Mouse (Mus musculus): ENCODE data around the gene Zcchc4. TPM values are rescaled to one million over a fixed set of nuclear protein-coding genes. Genes with fewer than 3 reads are reported as not detected.
A peak's percentile ranks its signal among the peaks of the same experiment; 100 is the strongest.
"Not testable (repeated sequence)": the region's sequence is repeated elsewhere in the genome, so short reads cannot be mapped to it uniquely, and the experiment has no call there.

The Zcchc4 gene
- polyA plus RNA-seq, 1 experiment from 2014 or later: 14.6 TPM

DNA sequence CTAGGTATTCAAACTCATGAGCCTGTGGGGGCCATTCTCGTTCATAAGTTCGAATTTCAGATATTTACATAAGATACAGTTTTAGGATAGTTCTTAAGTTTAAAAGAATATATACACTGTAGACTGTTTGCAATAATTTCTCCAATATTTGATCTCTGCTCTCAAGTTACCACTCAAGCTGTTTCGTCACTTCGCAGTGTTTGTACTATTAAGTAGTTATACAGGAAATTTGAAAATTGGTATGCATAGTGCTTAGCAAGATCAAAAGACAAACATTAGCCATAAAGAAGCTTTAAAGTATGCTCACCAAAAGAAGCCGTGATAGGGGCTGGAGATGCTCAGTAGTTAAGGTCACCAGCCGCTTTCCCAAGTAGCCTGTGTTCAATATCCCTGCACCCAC lies 19.2 kb upstream of the Zcchc4 start:
- Histone ChIP-seq H3K4me3 (no peak overlapping the region), H3K9ac (no peak overlapping the region), H3K9me3 (no peaks in the 10 kb centered on the region), H3K27me3 (no peaks in the 10 kb centered on the region), H3K4me2 (no peak overlapping the region), H3K27ac (no peak overlapping the region), H3K36me3 (peaks cover 31% of the 10 kb centered on the region), H3K4me1 (no peaks in the 10 kb centered on the region)
- WGBS: 85% methylated on average over 6 of the region's 6 CpGs
- ATAC-seq (ENCODE audit: insufficient number of reproducible peaks, low FRiP score, low TSS enrichment, low read depth): no peak

DNA sequence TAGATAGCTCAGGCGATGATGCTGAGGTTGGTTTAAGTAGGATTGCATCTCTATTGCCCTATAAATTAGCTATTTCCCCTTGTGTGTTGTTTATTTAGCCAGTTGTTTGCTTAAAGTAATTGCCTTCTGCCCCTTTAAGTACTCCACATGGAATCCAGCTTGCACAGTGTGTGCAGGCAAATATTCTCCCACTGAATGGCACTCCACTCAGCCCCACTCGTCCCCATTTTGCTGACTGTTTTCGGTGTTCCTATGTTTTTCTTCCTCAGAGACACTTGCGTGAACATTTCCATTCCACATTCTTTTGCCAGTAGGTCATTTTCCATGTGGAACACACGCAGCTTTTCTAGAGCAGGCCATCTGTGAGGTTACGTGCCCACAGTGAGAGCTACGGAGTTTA lies 12.6 kb upstream of the Zcchc4 start:
- Histone ChIP-seq H3K27me3 (no peaks in the 10 kb centered on the region), H3K4me1 (no peaks in the 10 kb centered on the region), H3K27ac (no peak overlapping the region), H3K4me3 (no peak overlapping the region), H3K9ac (no peak overlapping the region), H3K9me3 (no peaks in the 10 kb centered on the region), H3K36me3 (peaks cover 36% of the 10 kb centered on the region), H3K4me2 (no peak overlapping the region)
- no peak for ATAC-seq (ENCODE audit: insufficient number of reproducible peaks, low FRiP score, low TSS enrichment, low read depth)
- WGBS: 53% methylated on average over 7 of the region's 7 CpGs

GRCm38 (mm10) chr5:52774267-52774666 lies 942 bp upstream of the Zcchc4 start:
- H3K4me1 ChIP-seq: no peaks in the 10 kb centered on the region
- no peak overlapping the region for H3K9ac ChIP-seq
- H3K4me2 ChIP-seq: no peak overlapping the region
- WGBS: 83% methylated on average over 5 of the region's 5 CpGs
- H3K4me3 ChIP-seq: no peak overlapping the region
- no peaks in the 10 kb centered on the region for H3K27me3 ChIP-seq
- no peak for ATAC-seq (ENCODE audit: insufficient number of reproducible peaks, low FRiP score, low TSS enrichment, low read depth)
- H3K9me3 ChIP-seq: no peaks in the 10 kb centered on the region
- peaks cover 3% of the 10 kb centered on the region for H3K36me3 ChIP-seq
- H3K27ac ChIP-seq: no peak overlapping the region

- H3K27me3 ChIP-seq, H3K36me3 ChIP-seq, H3K4me2 ChIP-seq, H3K4me1 ChIP-seq, H3K9me3 ChIP-seq, H3K27ac ChIP-seq, H3K4me3 ChIP-seq, H3K9ac ChIP-seq: not testable (repeated sequence)
- WGBS: 85% methylated on average over 8 of the region's 8 CpGs
- ATAC-seq (ENCODE audit: insufficient number of reproducible peaks, low FRiP score, low TSS enrichment, low read depth): 0 out of 2 replicates have a peak, but pooled peaks have one; percentile 35
Measured at GRCm38 (mm10) chr5:52776466-52777354, 1.5 kb downstream of the Zcchc4 start.

- Histone ChIP-seq H3K4me1 (no peaks in the 10 kb centered on the region), H3K4me2 (peak overlapping the region; percentile 55), H3K4me3 (peak overlapping the region; percentile 90), H3K27ac (peak overlapping the region; percentile 81), H3K27me3 (no peaks in the 10 kb centered on the region), H3K36me3 (peaks cover 18% of the 10 kb centered on the region), H3K9me3 (no peaks in the 10 kb centered on the region), H3K9ac (peak overlapping the region; percentile 75)
- peak; percentile 91 for ATAC-seq (ENCODE audit: insufficient number of reproducible peaks, low FRiP score, low TSS enrichment, low read depth)
- 4% methylated on average over 37 of the region's 37 CpGs for WGBS
Measured at GRCm38 (mm10) chr5:52782523-52783250, 7.5 kb downstream of the Zcchc4 start.

DNA sequence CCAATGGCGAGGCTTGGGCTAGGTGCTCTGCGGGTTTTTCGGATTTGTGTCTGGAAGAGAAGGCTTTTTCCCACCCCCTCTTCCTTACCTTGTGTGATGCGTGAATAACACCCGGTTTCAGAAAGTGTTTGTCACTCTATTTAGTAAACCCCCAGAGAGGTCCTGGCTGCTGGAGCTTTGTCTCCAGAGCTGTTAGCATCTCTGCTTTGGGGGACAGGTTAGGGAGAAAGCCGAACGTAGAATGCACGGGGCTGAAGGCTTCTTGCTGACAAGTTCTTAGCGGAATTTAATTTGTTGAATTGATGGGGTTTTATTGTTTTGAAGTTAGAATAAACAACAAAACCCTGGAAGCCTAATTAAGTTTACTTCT lies 8.0 kb downstream of the Zcchc4 start:
- Histone ChIP-seq H3K27ac (peak overlapping the region; percentile 81), H3K27me3 (no peaks in the 10 kb centered on the region), H3K9ac (peak overlapping the region; percentile 75), H3K4me1 (no peaks in the 10 kb centered on the region), H3K4me2 (peak overlapping the region; percentile 55), H3K4me3 (peak overlapping the region; percentile 90), H3K9me3 (no peaks in the 10 kb centered on the region), H3K36me3 (peaks cover 23% of the 10 kb centered on the region)
- WGBS: 0% methylated on average over 9 of the region's 9 CpGs
- no peak; the same call in 1 of the 2 replicates for ATAC-seq (ENCODE audit: insufficient number of reproducible peaks, low FRiP score, low TSS enrichment, low read depth)

DNA sequence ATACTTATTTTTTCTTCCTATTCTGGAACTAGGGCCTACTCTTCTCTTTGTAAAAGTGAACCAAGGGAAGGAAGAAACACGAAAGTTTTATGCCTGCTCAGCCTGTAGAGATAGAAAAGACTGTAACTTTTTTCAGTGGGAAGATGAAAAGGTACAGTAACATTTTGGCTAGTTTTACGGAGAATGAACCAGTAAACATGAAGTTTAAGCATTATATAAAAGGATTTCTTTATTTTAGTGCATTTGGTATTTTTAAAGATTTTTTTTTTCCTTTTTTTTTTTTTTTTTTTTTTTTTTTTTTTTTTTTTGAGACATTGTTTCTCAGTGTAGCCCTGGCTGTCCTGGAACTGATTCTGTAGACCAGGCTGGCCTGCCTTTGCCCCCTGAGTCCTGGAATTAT lies 8.7 kb downstream of the Zcchc4 start:
- no peaks in the 10 kb centered on the region for H3K9me3 ChIP-seq
- peaks cover 28% of the 10 kb centered on the region for H3K36me3 ChIP-seq
- no peak overlapping the region for H3K27ac ChIP-seq
- no peak for ATAC-seq (ENCODE audit: insufficient number of reproducible peaks, low FRiP score, low TSS enrichment, low read depth)
- no peaks in the 10 kb centered on the region for H3K4me1 ChIP-seq
- no peaks in the 10 kb centered on the region for H3K27me3 ChIP-seq
- WGBS: 63% methylated on average over 2 of the region's 2 CpGs
- no peak overlapping the region for H3K9ac ChIP-seq
- H3K4me3 ChIP-seq: 0 out of 2 replicates have a peak overlapping the region, but pooled peaks have one; percentile 90
- no peak overlapping the region for H3K4me2 ChIP-seq

GRCm38 (mm10) chr5:52786556-52787322 lies 11.5 kb downstream of the Zcchc4 start:
- peaks cover 41% of the 10 kb centered on the region for H3K36me3 ChIP-seq
- H3K9ac ChIP-seq: no peak overlapping the region
- no peak overlapping the region for H3K4me3 ChIP-seq
- 83% methylated on average over 7 of the region's 7 CpGs for WGBS
- H3K9me3 ChIP-seq: no peaks in the 10 kb centered on the region
- no peaks in the 10 kb centered on the region for H3K27me3 ChIP-seq
- H3K4me2 ChIP-seq: no peak overlapping the region
- no peak for ATAC-seq (ENCODE audit: insufficient number of reproducible peaks, low FRiP score, low TSS enrichment, low read depth)
- no peak overlapping the region for H3K27ac ChIP-seq
- H3K4me1 ChIP-seq: no peaks in the 10 kb centered on the region

DNA sequence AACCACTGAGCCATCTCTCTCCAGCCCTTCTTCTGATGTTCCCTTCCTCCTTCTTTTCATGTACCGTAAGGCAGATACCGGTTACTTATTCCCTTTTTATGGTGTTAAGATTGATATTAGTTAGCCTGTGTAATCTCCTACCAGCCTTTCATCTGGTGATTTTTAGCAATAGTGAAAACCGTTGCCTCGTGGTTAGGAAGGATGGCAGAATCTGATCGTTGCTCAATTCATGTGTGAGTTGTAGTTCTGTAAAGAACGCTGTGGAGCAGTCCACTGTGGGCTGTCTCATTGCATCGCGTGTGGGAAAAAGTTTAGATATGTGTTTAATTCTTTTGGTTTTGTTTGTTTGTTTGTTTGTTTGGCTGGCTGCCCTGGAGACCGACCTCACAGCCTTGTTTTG lies 18.0 kb downstream of the Zcchc4 start:
- no peak for ATAC-seq (ENCODE audit: insufficient number of reproducible peaks, low FRiP score, low TSS enrichment, low read depth)
- Histone ChIP-seq H3K4me2 (no peak overlapping the region), H3K27me3 (no peaks in the 10 kb centered on the region), H3K9me3 (no peaks in the 10 kb centered on the region), H3K4me3 (no peak overlapping the region), H3K9ac (no peak overlapping the region), H3K4me1 (no peaks in the 10 kb centered on the region), H3K27ac (no peak overlapping the region), H3K36me3 (peaks cover 43% of the 10 kb centered on the region)
- WGBS: 93% methylated on average over 9 of the region's 9 CpGs

DNA sequence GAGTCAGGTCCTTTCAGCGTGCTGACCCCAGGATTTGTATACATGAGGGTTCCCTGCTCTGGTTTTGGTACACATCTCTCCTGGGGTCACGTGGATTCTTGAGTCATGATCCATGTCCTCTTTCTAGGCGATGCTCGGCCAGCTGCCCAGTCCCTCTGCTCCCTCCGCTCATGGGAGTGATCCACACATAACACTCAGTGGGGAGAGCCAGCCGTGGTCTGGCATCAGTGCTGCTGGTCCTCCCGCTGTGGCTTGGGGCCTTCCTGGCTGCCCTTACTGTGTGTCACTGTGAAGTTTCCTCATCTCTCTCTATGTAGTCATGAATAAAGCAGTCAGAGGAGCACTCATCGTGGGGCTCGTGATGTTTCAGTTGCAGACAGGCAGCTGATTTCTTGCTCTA lies 18.9 kb downstream of the Zcchc4 start:
- H3K27me3 ChIP-seq: no peaks in the 10 kb centered on the region
- WGBS: 89% methylated on average over 9 of the region's 9 CpGs

GRCm38 (mm10) chr5:52799274-52799985 lies 24.2 kb downstream of the Zcchc4 start:
- Histone ChIP-seq H3K4me1 (no peaks in the 10 kb centered on the region), H3K27me3 (no peaks in the 10 kb centered on the region), H3K4me2 (no peak overlapping the region), H3K27ac (no peak overlapping the region), H3K9ac (no peak overlapping the region), H3K4me3 (no peak overlapping the region), H3K9me3 (no peaks in the 10 kb centered on the region), H3K36me3 (peaks cover 46% of the 10 kb centered on the region)
- WGBS: 89% methylated on average over 12 of the region's 12 CpGs
- ATAC-seq (ENCODE audit: insufficient number of reproducible peaks, low FRiP score, low TSS enrichment, low read depth): no peak

More for the DNA sequence above, 18.9 kb downstream of the Zcchc4 start:
- no peak overlapping the region for H3K4me3 ChIP-seq
- ATAC-seq (ENCODE audit: insufficient number of reproducible peaks, low FRiP score, low TSS enrichment, low read depth): no peak
- no peak overlapping the region for H3K4me2 ChIP-seq
- peaks cover 41% of the 10 kb centered on the region for H3K36me3 ChIP-seq
- no peaks in the 10 kb centered on the region for H3K9me3 ChIP-seq
- no peak overlapping the region for H3K9ac ChIP-seq
- H3K27ac ChIP-seq: no peak overlapping the region
- H3K4me1 ChIP-seq: no peaks in the 10 kb centered on the region

Data from limb, embryonic 15.5 days (tissue).